Mouse (Mus musculus) heart, postnatal 36 days (tissue): ENCODE results near the gene Arhgdig. TPM values are rescaled to one million over a fixed set of nuclear protein-coding genes. Genes with fewer than 3 reads are reported as not detected.

ENCODE experiments used
- total RNA-seq, 2 experiments: library from RNA; stranded (reverse); gene quantifications; 2 replicates each; pipeline ENCODE4 v1.2.3; 2021

Arhgdig gene
- total RNA-seq, 2 experiments from 2014 or later: 0.31 TPM; not detected in 1

Other genes with a start within 250 kb of the Arhgdig start
- 1 to 10 TPM; 7.2 TPM for gene Capn15, start 222.0 kb downstream of the Arhgdig start, total RNA-seq
- 10 to 100 TPM; 29.2 to 29.7 TPM for gene Rab11fip3, start 138.2 kb downstream of the Arhgdig start, total RNA-seq
- gene Decr2, start 117.4 kb downstream of the Arhgdig start, total RNA-seq: 10 to 100 TPM; 10.2 to 11.2 TPM
- 1 to 10 TPM; 2.8 to 3.5 TPM for gene Nme4, start 112.2 kb downstream of the Arhgdig start, total RNA-seq
- 1 to 10 TPM; 3.6 to 4.1 TPM for gene Tmem8, start 94.5 kb downstream of the Arhgdig start, total RNA-seq
- gene Mrpl28, start 84.3 kb downstream of the Arhgdig start, total RNA-seq: 100 to 1,000 TPM; 134 to 148 TPM
- gene Axin1, start 69.1 kb downstream of the Arhgdig start, total RNA-seq: 10 to 100 TPM; 15.9 to 17.3 TPM
- not detected for gene Pdia2, start 8.7 kb downstream of the Arhgdig start, total RNA-seq
- 1 to 10 TPM in 1 of 2 experiments, under 1 TPM in 1; 0.19 to 1.4 TPM for gene Rgs11, start 4.8 kb downstream of the Arhgdig start, total RNA-seq
- gene Fam234a, start 36.5 kb upstream of the Arhgdig start, total RNA-seq: 100 to 1,000 TPM; 128 to 142 TPM
- gene Luc7l, start 45.1 kb upstream of the Arhgdig start, total RNA-seq: 10 to 100 TPM; 14.3 to 15.3 TPM
- gene Neurl1b, start 207.0 kb upstream of the Arhgdig start, total RNA-seq: 1 to 10 TPM; 5.2 to 6.3 TPM